Mouse (Mus musculus) lung, postnatal 36 days (tissue): ENCODE measurements around the gene Ank2.

ENCODE experiments used
- DNase-seq: peaks from one replicate; pipeline ENCODE4 v3.0.0; 2022; ENCODE audit warnings: mixed read lengths

The Ank2 gene

DNA sequence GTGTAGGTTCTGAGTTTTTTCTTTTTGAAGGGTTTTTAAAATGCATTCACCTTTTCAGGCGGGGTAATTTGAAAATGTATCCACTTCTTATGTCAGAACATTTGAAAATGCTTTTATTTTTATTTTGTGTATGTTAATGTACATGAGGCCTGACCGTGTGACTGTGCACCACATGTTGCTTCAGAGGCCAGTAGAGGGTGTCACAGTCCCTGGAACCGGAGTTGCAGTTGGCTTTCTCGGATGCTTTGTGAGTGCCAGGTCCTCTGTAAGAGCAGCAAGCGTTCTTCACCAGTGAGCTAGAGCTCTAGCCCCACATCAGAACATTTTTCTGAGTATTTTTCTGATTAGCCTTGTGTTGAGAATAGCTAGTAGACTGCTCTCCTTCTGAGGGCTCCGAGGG is 484.0 kb downstream of the Ank2 start:
- no peak for DNase-seq

DNA sequence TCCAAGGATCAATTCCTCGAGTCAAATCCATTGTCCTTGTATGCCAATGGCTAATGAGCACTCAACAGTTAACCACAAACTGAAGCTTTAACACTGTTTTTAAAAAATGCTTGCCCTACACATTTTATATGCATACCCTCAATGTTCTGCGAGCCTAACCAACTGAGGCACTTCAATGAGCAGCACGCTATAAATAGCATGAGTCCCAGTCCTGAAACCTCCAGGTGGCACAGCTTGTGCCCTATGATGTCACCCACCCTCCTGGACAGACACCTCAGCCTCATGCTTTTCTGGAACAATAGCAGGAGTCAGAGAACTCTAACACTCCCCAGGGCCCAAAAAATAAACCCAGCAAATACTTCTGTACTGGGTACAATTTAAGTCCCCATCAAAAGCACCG is 485.2 kb downstream of the Ank2 start:
- no peak for DNase-seq

DNA sequence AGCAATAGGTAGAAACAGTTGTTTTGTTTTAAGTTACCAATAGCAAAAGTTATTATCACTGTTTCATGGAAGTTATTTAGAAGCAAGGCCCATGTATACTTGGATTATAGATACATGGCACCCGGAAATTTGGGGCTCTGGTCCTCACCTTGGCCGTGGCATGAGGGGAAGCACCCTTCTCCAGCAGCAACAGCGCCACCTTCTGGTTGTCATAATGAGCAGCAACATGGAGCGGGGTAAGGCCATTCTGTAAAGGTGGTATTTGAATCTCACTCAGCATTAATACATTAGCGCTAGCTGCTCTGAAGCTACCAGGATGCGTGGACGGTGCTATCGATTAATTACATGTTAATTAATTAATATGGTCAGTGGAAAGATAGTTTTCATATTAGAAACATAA is 486.6 kb downstream of the Ank2 start:
- peak; percentile 17 for DNase-seq

DNA sequence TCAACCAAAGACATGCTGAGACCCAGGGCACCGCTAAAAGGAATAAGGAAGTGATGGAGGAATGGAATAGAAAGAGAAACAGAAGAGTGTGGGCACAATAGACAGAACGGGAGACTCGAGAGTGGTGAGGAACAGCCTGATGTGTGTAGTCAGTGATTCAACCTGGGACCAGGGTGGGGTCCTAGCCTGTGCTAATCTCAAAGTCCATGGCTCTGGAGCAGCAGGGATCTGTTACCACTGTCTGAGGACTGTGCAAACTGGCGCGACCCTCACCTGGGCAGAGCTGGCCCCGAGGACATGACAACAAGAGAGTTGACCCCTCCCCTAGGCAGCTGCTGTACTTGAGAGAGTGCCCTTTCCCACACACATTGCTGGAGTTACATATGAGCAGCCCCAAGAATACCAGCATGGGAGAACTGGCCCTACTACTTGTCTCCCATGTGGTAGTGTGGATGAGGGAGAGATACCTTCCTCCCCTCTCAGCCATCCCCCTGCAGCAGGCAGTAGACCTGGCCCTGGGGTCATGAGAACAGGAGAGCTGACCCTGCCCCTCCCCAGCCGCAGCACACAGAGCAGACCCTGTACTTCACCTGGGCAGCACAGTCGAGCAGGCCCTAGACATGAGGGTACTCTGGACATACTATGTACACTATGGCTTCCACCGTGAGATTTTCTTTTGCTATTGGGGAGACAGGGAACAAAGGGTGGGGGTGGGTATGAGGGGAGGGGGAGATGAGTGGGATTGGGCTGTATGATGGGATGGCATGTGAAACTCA is 493.1 kb downstream of the Ank2 start:
- no peak for DNase-seq

DNA sequence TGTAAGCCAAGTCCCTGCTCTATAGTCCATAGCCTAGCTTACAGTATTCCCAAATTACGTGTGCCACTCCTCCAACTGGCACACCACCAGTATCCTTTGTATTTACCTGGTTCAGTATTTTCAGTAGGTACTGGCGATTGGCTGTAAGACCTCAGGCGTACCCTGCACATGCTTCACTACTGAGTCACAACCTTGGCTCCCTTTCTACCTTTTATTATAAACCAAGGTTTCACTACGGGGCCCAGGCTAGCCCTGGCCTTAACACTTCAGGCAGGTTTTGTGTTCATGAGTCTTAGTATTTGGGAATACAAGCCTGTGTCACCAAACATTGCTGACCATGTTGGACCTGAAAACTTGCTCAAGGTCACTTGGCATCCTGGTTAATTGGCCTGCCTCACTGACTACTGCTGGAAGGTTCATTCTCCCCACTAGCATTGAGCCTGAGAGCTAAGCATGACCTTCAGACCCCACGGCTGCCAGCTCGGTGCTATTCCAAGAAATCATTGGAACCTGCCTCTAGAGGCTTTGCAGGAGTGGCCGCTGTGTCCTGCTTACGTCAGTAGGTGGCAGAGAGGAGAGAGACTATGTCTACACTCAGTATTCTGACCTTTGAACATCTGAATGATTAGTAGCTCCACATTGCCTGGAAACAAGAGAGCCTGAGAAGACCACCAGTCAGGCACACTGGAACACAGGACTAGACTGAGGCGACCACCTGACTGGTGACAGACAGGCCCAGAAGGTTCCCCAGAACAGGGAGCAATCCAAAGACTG is 494.1 kb downstream of the Ank2 start:
- no peak for DNase-seq

DNA sequence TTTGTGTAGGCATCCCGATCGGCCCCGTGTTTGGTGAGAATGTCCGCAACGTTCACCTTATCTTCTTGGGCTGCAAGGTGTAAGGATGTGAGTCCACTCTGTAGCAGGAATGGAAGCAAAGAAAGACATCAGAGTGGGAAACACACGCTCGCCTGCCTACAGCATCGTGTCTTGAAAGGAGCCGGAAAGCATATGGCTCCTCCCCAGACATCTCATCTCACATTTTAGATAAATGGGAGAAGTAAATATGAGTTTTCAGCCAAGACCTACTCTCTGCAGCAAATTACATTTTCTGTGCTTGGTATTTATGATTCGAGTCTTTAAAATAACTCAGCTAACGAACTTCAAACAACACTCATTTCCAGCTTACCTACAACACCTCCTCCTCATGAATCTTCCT is 495.2 kb downstream of the Ank2 start:
- no peak for DNase-seq

DNA sequence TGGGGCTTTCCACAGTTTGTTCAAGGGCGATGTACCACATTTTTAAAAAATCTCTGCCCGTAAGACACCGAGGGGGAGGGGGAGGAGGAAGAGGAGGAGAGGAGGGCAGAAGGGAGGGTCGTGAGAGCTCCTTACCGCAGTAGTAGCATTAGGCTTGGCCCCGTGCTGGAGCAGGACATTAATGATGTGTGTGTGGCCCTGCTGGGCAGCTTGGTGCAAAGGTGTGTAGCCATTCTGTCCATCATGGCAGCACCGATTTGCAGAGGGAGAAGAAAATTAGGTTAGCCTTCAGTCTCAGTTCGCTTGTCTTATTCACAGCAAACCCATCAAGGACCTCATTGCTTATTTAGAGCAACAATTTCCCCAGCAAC is 500.4 kb downstream of the Ank2 start:
- DNase-seq, result no peak

DNA sequence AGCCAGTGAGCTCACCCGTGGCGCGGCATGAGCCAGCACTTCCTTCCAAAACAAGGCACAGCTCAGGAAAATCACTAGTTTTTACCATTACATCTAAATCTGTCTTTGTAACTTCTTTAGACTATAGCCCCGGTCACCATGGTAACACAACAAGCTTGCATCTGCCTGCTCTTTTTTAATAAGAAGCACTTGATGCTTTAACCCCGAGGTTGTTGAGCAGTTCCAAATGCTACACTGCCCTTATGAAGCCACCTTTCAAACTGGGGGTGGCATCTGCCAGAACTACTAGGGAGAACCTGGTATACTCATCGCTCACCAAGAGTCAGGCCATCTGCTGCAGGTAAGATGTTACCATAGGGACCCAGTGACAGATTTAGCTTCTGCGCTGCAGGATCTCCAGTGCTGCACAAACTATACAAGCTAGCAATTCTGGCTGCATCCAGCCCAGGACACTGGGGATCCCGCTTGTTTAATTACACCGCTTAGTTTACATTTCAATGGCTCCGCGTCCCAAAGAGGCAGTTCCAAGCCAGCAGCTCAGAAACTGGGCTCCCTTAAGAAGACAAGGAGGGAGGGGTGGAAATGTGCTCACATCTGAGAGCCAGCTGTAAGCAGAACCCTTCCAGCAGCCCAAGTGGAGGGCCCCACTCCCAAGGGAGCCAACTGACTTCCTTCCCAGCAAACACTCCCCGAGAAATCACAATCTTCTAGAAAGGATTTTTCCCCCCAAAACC is 501.0 kb downstream of the Ank2 start:
- peak; percentile 42 for DNase-seq

DNA sequence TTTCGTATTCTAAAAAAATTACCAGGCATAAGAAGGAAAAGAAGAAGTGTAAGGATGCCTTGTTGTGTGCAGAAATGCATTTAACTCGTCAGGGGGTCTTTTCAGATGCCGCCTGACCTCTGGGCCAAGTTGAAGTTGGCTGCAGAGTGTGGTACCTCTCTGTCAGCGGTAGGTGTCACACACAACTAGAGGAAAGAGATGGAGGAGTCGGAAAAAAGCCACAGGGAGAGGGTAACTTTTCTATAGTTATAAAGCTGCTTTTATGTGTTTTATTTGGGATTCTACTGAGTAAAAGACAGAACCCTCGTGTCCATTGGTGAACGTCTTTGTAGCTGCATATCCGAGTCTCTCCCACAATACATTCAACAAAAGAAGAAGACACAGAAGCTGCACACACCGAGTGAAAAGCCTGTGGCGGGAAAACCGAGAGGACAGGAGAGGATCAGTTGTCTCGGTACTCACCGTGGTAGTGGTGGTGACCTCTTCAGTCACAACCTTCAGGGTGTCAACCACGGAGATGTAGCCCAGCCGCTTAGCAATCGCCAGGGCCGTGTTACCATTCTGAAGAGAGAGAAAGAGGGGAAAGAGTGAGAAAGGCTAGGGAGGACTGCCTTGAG is 501.7 kb downstream of the Ank2 start:
- DNase-seq, result no peak

DNA sequence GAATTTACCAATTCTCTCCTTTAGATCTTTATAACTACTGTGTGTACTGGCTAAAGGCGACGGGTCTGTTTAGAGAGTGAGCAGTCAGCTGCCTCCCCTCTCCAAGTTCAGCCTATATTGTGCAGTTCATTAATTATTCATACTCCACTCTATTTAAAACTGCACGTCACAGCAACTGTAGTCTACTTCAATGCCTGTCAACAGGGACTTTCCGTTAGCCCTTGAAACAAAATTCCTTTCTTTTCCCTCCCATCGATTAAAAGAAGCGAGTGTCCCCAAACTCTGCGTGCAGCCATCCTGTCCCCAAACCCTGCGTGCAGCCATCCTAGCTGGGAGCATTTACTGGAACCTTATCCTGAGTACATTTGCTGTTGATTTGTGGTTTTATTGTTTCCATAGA is 502.4 kb downstream of the Ank2 start:
- no peak for DNase-seq

DNA sequence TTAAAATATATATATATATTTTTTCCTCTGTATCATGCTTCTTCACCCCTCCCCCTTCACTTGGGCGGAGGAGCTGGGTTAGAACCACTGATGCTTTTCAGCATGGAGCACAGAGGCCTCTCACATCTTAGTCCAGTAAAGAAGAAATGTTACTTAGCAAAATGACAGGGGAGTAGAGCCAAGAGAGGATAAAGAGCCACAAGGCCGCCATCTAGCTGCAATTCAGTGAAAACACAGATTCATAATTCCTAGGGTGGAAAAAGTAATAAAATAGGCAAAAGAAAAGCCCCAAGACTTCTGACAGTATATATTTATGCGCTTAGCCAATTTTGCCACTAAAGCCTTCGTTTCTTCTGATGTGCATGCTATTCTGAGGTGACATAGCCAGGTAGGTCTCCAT is 503.2 kb downstream of the Ank2 start:
- DNase-seq, result no peak

DNA sequence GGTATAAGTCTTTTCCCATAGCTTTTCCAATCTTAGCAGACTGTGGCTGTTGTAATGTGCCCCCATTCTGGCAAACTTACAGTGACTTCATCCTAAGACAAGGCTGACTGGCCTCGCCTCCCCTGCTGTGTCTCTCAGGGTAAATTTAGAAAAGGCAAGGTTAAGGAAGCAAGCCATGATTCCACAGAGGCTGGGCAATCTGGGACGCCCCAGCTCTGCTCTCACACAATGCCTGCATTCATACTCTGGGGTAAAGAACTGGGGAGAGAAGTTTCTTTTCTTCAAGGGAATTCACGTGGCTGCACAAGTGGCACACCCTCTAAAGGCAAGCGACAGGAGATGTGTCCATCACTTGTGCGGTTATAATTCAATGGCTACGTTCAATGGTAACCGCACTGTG is 505.0 kb downstream of the Ank2 start:
- no peak for DNase-seq

DNA sequence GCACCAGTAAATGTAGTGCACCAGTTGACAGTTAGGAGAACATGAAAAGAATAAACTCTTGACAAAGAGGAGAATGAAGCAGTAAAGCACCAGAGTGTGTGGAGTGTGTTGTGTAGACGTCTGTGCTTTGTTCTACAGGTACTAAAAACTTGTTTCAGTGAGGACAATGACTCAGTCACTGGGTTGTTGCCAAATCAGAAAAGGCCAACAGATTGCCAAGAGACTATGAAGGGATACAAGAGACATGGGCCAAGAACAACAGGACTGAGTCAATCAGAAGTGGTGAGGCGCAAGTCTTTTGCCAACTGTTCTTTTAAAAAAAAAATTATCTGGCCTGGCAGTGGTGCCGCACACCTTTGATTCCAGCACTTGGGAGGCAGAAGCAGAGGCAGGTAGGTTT is 509.2 kb downstream of the Ank2 start:
- DNase-seq, result peak; percentile 41

DNA sequence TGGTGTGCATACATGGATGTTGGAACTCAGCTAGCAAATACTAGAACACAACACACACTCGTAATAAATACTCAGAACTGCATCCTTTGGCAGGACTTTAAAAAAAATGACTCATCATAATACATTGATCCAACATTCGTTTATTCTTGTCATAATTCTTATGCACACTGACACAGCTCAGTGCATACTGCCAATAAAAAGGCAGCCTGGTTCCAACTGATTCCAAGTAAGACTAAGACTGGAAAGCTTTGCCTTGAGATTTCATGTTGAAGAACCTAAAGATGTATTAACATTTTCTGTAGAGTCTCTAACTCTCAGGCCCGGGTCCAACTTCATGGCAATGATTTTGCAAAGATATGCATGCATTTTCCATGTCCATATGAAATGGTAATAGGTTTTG is 512.5 kb downstream of the Ank2 start:
- DNase-seq, result no peak

DNA sequence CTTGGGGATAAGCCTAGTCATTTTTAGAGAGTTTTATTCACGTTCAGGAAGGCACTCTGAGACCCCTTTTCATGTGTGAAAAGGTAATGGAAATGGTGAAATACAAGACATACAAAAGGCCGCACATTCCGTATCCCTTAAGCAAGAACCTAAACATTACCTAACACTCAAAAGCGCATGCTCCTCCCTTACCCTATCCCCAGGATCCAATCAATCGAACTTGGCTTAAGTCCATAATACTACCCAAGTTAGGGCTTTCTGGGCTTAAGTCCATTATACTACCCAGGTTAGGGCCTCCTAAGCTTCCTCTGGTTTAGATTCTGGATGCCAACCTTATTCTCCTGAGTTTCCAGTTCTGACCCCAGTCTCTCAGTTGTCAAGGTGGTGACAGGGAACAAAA is 516.3 kb downstream of the Ank2 start:
- DNase-seq, result no peak

DNA sequence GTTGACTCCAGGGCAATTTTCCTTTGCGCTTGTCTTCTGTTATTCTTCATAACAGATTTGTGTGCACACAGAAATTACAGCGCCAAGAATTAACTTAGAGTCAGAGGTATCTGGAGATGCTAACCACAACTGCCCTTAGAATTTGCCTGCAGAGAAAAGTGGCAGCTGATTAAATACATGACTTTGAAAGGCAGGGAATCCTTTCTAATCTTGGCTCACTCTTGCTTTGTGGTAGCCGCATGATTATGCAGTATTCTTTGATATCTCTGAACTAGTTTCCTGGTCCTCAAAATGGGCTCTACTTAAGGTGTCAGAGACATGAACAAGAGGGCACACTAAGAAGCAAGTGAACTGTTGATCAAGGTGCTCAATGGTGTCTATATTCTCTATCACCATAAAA is 518.0 kb downstream of the Ank2 start:
- DNase-seq, result no peak

DNA sequence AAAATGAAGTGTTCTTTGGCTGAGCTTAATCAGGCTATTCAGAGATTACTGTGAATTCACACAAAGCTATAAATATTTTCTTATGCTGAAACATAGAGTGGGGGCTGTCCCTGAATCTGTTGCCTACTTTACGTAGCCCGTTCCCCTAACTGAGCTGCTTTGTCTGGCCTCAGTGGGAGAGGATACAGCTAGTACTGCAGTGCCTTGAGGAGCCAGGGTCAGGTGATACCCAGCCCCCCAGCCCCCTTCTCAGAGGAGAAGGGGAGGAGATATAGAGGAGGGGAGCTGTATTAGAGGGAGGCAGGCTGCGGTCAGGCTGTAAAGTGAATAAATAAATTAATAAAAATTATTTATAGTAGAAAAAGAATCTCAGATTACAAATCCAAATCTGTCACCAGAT is 519.5 kb downstream of the Ank2 start:
- no peak for DNase-seq

DNA sequence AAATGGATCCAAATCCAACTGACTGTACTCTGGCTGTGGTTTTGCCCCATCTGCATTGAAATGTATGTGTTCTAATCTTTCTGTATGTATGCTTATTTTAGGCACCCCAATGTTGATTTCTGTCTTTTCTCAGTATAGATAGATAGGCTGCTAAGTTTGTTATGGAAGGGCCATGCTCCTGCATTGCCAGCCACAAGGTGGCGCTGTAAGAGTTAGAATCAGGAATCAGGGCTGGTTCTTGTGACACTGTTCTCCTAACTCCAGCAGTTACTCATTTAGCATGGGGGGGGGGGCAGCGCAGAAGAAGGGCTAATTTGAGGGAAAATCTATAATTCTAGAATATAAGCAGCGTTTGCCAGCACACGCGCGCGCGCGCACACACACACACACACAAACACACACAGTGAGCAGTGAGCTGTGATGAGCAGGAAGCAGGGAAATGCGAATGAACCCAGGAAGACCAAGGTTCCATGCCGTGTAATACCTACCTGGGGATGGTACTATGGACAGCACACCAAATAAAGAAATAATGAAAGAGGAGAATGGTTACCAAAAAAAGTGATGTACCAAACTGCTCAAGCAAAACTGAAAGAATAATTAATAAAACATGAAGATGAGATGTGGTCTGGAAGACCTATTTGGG is 520.3 kb downstream of the Ank2 start:
- peak; percentile 73 for DNase-seq

DNA sequence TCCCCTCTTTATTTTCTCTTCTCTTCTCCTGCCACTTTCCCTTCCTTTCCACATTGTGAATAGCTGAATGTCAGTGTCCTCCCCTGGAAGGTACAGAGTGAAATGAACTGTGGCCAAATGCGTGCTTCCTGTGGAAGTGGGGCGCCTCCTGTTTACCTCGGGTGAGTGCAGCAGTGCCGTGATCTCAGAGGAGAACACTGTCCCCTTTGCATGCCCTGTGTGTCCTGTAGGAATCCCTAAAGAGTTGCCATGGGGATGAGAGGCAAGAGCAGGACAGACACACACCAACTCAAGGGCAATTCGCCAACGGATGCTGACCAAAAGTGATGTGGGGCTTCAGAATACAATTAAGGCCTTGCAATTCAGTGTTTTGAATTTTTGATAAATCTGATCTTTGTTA is 521.8 kb downstream of the Ank2 start:
- no peak for DNase-seq

DNA sequence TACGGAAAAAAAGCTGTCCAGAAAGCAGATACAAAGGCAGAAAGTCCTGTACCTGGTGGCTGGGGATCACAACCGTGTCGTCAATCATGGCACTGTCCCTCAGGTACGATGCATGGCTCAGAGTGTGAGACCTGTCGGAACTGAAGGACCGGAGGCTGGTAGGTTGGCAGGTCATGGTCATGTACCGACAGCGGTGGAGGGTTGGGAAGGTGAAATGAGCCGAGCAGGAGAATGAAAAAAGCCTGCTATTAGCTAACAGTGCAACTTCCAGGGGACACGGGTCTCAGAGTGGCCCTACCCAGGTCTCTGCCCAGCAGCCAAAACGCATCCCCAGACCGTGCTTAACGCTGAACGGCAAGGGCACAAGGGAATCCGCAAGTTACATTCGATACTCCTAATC is 522.4 kb downstream of the Ank2 start:
- DNase-seq, result no peak

DNA sequence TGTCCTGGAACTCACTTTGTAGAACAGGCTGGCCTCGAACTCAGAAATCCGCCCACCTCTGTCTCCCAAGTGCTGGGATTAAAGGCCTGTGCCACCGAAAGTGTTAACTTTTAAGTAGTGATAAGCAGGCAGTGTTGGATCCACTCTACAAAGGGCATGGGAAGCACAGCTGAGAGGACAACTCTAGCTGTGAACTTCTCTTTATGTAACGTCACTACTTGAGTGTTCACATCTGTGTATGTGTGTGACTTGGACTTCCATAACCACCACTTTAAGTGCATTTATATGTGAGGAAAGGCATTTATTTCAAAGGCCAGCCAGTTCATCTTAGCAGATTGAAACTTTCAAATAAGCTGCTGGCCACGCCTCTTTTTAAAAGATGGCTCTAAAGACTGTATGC is 523.7 kb downstream of the Ank2 start:
- DNase-seq, result no peak

DNA sequence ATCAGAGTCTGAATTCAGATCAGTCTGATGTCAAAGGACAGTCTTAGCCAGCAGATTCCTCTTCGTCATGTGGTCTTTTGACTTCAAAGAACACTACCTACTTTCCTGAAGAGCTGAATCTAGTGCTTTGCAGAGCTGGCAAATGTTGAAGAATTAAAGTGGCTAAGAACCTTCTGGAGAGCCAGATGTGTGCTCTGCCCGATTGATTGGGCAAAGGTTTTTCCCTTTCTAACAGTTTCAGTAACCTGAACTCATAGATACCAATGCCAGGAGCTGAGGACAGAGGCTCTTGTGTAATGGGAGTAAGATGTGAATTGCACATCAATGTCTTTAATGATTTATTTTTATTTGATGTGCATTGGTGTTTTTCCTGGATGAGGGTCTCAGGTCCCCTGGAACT is 525.6 kb downstream of the Ank2 start:
- no peak for DNase-seq

DNA sequence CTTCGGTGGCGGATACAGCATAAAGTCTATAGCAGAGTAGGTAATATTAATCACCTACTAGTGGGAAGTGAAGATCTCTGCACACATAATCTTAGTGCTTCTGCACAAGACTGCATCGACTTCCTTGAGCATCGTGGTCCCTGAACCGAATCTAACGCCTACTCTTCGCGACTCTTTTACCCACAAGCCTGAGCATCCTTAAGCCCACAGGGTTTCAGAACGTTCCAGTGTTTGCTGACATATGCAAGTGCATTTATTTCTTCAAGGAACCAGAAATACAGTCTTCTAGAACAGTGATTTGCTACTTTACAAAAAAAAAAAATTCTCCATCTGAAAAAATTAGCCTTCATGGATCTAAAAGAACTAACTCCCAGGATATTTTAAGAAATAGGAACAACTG is 527.6 kb downstream of the Ank2 start:
- no peak for DNase-seq
